Mouse (Mus musculus): ENCODE measurements around the gene Rph3al. TPM values are rescaled to one million over a fixed set of nuclear protein-coding genes. Genes with fewer than 3 reads are reported as not detected.

Rph3al gene
- polyA plus RNA-seq, 1 experiment from 2014 or later, result 0.84 TPM

- H3K27ac ChIP-seq (replicated peaks), result no peak overlapping the region
- H3K4me1 ChIP-seq, result peaks cover 14% of the 10 kb centered on the region
- no peak overlapping the region for H3K4me3 ChIP-seq
- H3K9me3 ChIP-seq, result no peaks in the 10 kb centered on the region
- H3K9ac ChIP-seq (replicated peaks), result no peak overlapping the region
- H3K36me3 ChIP-seq, result no peaks in the 10 kb centered on the region
- no peak for ATAC-seq (ENCODE audit: low FRiP score, low read depth)
- H3K27me3 ChIP-seq, result no peaks in the 10 kb centered on the region
- 89% methylated on average over 7 of the region's 7 CpGs for WGBS
- H3K4me2 ChIP-seq (replicated peaks), result no peak overlapping the region
Measured at GRCm38 (mm10) chr11:75854327-75854726, 83.9 kb downstream of the Rph3al start.

GRCm38 (mm10) chr11:75853067-75853636, 85.1 kb downstream of the Rph3al start:
- Histone ChIP-seq H3K9me3 (no peaks in the 10 kb centered on the region), H3K4me1 (peaks cover 8% of the 10 kb centered on the region), H3K9ac (replicated peaks) (no peak overlapping the region), H3K27me3 (no peaks in the 10 kb centered on the region), H3K4me3 (no peak overlapping the region), H3K36me3 (no peaks in the 10 kb centered on the region), H3K27ac (replicated peaks) (no peak overlapping the region; the same call in 1 of the 2 replicates), H3K4me2 (replicated peaks) (no peak overlapping the region)
- WGBS, result 84% methylated on average over 10 of the region's 10 CpGs
- no peak for ATAC-seq (ENCODE audit: low FRiP score, low read depth)

- H3K4me1 ChIP-seq, result peaks cover 8% of the 10 kb centered on the region
- no peaks in the 10 kb centered on the region for H3K9me3 ChIP-seq
- no peak overlapping the region for H3K4me2 ChIP-seq (replicated peaks)
- H3K9ac ChIP-seq (replicated peaks), result no peak overlapping the region
- H3K36me3 ChIP-seq, result no peaks in the 10 kb centered on the region
- no peak for ATAC-seq (ENCODE audit: low FRiP score, low read depth)
- no peak overlapping the region for H3K4me3 ChIP-seq
- no peaks in the 10 kb centered on the region for H3K27me3 ChIP-seq
- 83% methylated on average over 2 of the region's 2 CpGs for WGBS
- H3K27ac ChIP-seq (replicated peaks), result no peak overlapping the region; the same call in 1 of the 2 replicates
Measured at GRCm38 (mm10) chr11:75852485-75852884, 85.7 kb downstream of the Rph3al start.

GRCm38 (mm10) chr11:75849552-75849951, 88.7 kb downstream of the Rph3al start:
- H3K4me2 ChIP-seq (replicated peaks), result no peak overlapping the region

GRCm38 (mm10) chr11:75846589-75846988, 91.6 kb downstream of the Rph3al start:
- no peak overlapping the region for H3K4me3 ChIP-seq
- peak overlapping the region; percentile 39; the same call in 1 of the 2 replicates for H3K27ac ChIP-seq (replicated peaks)
- ATAC-seq (ENCODE audit: low FRiP score, low read depth), result no peak
- H3K4me1 ChIP-seq, result peaks cover 16% of the 10 kb centered on the region
- H3K9ac ChIP-seq (replicated peaks), result no peak overlapping the region
- H3K9me3 ChIP-seq, result no peaks in the 10 kb centered on the region
- no peaks in the 10 kb centered on the region; the same call in 1 of the 2 replicates for H3K27me3 ChIP-seq
- no peak overlapping the region for H3K4me2 ChIP-seq (replicated peaks)
- no peaks in the 10 kb centered on the region for H3K36me3 ChIP-seq
- 70% methylated on average over 7 of the region's 7 CpGs for WGBS

More at GRCm38 (mm10) chr11:75849552-75849951, 88.7 kb downstream of the Rph3al start:
- no peaks in the 10 kb centered on the region; the same call in 1 of the 2 replicates for H3K27me3 ChIP-seq
- H3K36me3 ChIP-seq, result no peaks in the 10 kb centered on the region
- no peak overlapping the region for H3K9ac ChIP-seq (replicated peaks)
- no peak overlapping the region for H3K4me3 ChIP-seq
- no peak overlapping the region for H3K27ac ChIP-seq (replicated peaks)
- ATAC-seq (ENCODE audit: low FRiP score, low read depth), result no peak
- 88% methylated on average over 6 of the region's 6 CpGs for WGBS
- H3K9me3 ChIP-seq, result no peaks in the 10 kb centered on the region
- H3K4me1 ChIP-seq, result peaks cover 15% of the 10 kb centered on the region

- H3K4me2 ChIP-seq (replicated peaks), result no peak overlapping the region
- H3K4me1 ChIP-seq, result peaks cover 19% of the 10 kb centered on the region
- H3K9me3 ChIP-seq, result no peaks in the 10 kb centered on the region
- 57% methylated on average over 7 of the region's 7 CpGs for WGBS
- H3K27me3 ChIP-seq, result no peaks in the 10 kb centered on the region; the same call in 1 of the 2 replicates
- peak overlapping the region; percentile 39; the same call in 1 of the 2 replicates for H3K27ac ChIP-seq (replicated peaks)
- H3K36me3 ChIP-seq, result no peaks in the 10 kb centered on the region
- H3K4me3 ChIP-seq, result no peak overlapping the region
- no peak overlapping the region for H3K9ac ChIP-seq (replicated peaks)
- ATAC-seq (ENCODE audit: low FRiP score, low read depth), result no peak
Measured at GRCm38 (mm10) chr11:75845675-75846074, 92.6 kb downstream of the Rph3al start.

GRCm38 (mm10) chr11:75842904-75843619, 95.2 kb downstream of the Rph3al start:
- H3K4me2 ChIP-seq (replicated peaks), result no peak overlapping the region
- no peak overlapping the region for H3K4me3 ChIP-seq
- no peaks in the 10 kb centered on the region; the same call in 1 of the 2 replicates for H3K27me3 ChIP-seq
- peaks cover 35% of the 10 kb centered on the region for H3K4me1 ChIP-seq
- no peaks in the 10 kb centered on the region for H3K9me3 ChIP-seq
- 57% methylated on average over 4 of the region's 4 CpGs for WGBS
- no peaks in the 10 kb centered on the region for H3K36me3 ChIP-seq
- no peak for ATAC-seq (ENCODE audit: low FRiP score, low read depth)
- H3K27ac ChIP-seq (replicated peaks), result no peak overlapping the region; the same call in 1 of the 2 replicates
- no peak overlapping the region for H3K9ac ChIP-seq (replicated peaks)

GRCm38 (mm10) chr11:75841503-75841902, 96.7 kb downstream of the Rph3al start:
- WGBS, result 65% methylated on average over 3 of the region's 3 CpGs
- H3K27me3 ChIP-seq, result peaks cover 8% of the 10 kb centered on the region; the same call in 1 of the 2 replicates
- no peak overlapping the region for H3K4me2 ChIP-seq (replicated peaks)
- ATAC-seq (ENCODE audit: low FRiP score, low read depth), result no peak
- no peak overlapping the region for H3K9ac ChIP-seq (replicated peaks)
- no peak overlapping the region for H3K4me3 ChIP-seq
- H3K4me1 ChIP-seq, result peaks cover 31% of the 10 kb centered on the region
- H3K9me3 ChIP-seq, result no peaks in the 10 kb centered on the region
- no peaks in the 10 kb centered on the region for H3K36me3 ChIP-seq
- peak overlapping the region; percentile 56; the same call in 1 of the 2 replicates for H3K27ac ChIP-seq (replicated peaks)

- Histone ChIP-seq H3K9ac (replicated peaks) (no peak overlapping the region), H3K4me2 (replicated peaks) (no peak overlapping the region), H3K9me3 (no peaks in the 10 kb centered on the region), H3K27ac (replicated peaks) (no peak overlapping the region), H3K36me3 (no peaks in the 10 kb centered on the region), H3K27me3 (0 out of 2 replicates have a peak, but pooled peaks cover 8% of the 10 kb centered on the region), H3K4me3 (no peak overlapping the region), H3K4me1 (peaks cover 28% of the 10 kb centered on the region; the same call in 1 of the 2 replicates)
- WGBS, result 77% methylated on average over 12 of the region's 12 CpGs
- ATAC-seq (ENCODE audit: low FRiP score, low read depth), result no peak
Measured at GRCm38 (mm10) chr11:75839536-75840430, 98.4 kb downstream of the Rph3al start.

GRCm38 (mm10) chr11:75838861-75839426, 99.3 kb downstream of the Rph3al start:
- no peak overlapping the region for H3K9ac ChIP-seq (replicated peaks)
- H3K4me1 ChIP-seq, result peaks cover 28% of the 10 kb centered on the region; the same call in 1 of the 2 replicates
- no peak overlapping the region for H3K4me3 ChIP-seq
- no peaks in the 10 kb centered on the region for H3K9me3 ChIP-seq
- H3K27me3 ChIP-seq, result 0 out of 2 replicates have a peak, but pooled peaks cover 8% of the 10 kb centered on the region
- H3K27ac ChIP-seq (replicated peaks), result no peak overlapping the region
- 77% methylated on average over 10 of the region's 10 CpGs for WGBS
- H3K4me2 ChIP-seq (replicated peaks), result no peak overlapping the region
- no peak for ATAC-seq (ENCODE audit: low FRiP score, low read depth)
- no peaks in the 10 kb centered on the region for H3K36me3 ChIP-seq

- 59% methylated on average over 11 of the region's 11 CpGs for WGBS
Measured at GRCm38 (mm10) chr11:75836240-75836610, 102.0 kb downstream of the Rph3al start.

More at GRCm38 (mm10) chr11:75836240-75836610, 102.0 kb downstream of the Rph3al start:
- H3K27me3 ChIP-seq, result 0 out of 2 replicates have a peak, but pooled peaks cover 8% of the 10 kb centered on the region
- no peaks in the 10 kb centered on the region for H3K36me3 ChIP-seq
- no peak overlapping the region for H3K9ac ChIP-seq (replicated peaks)
- no peaks in the 10 kb centered on the region for H3K9me3 ChIP-seq
- H3K27ac ChIP-seq (replicated peaks), result no peak overlapping the region
- ATAC-seq (ENCODE audit: low FRiP score, low read depth), result no peak
- H3K4me2 ChIP-seq (replicated peaks), result no peak overlapping the region
- peaks cover 15% of the 10 kb centered on the region; the same call in 1 of the 2 replicates for H3K4me1 ChIP-seq
- H3K4me3 ChIP-seq, result no peak overlapping the region
